Mouse (Mus musculus): ENCODE measurements at regions not wholly inside any gene's neighbourhood (a gene's known extent, or its start where the extent isn't known, plus 50 kb on each side); places are given as distances from the start of the nearest gene placed in this dataset.
"Not testable (repeated sequence)": the region's sequence is repeated elsewhere in the genome, so short reads cannot be mapped to it uniquely, and the experiment has no call there.

GRCm38 (mm10) chr10:33027055-33027454, 53.3 kb upstream of the Trdn start:
- DNase-seq (ENCODE audit: low spot score) (peak; percentile 3), ATAC-seq (ENCODE audit: low read depth) (no peak)
- Histone ChIP-seq H3K4me1 (ENCODE audit: control insufficient read depth, insufficient read depth, low read length) (no peaks in the 10 kb centered on the region), H3K9ac (ENCODE audit: low read depth, low read length) (no peak overlapping the region), H3K4me3 (ENCODE audit: low read depth, low read length) (no peak overlapping the region), H3K27ac (replicated peaks; ENCODE audit: low read depth, low read length) (no peak overlapping the region), H3K27me3 (replicated peaks; ENCODE audit: control insufficient read depth, insufficient read depth, low read length) (no peaks in the 10 kb centered on the region), H3K4me2 (ENCODE audit: low read depth, low read length) (no peak overlapping the region), H3K9me3 (ENCODE audit: control insufficient read depth, low read length) (no peaks in the 10 kb centered on the region), H3K36me3 (ENCODE audit: control insufficient read depth, insufficient read depth, low read length) (no peaks in the 10 kb centered on the region)
- WGBS: 72% methylated on average over 5 of the region's 5 CpGs

- ATAC-seq (ENCODE audit: low read depth) (no peak), DNase-seq (ENCODE audit: low spot score) (no peak)
- 92% methylated on average over 2 of the region's 2 CpGs for WGBS
- Histone ChIP-seq H3K4me3 (ENCODE audit: low read depth, low read length) (no peak overlapping the region), H3K4me1 (ENCODE audit: control insufficient read depth, insufficient read depth, low read length) (no peaks in the 10 kb centered on the region), H3K9me3 (ENCODE audit: control insufficient read depth, low read length) (no peaks in the 10 kb centered on the region), H3K36me3 (ENCODE audit: control insufficient read depth, insufficient read depth, low read length) (no peaks in the 10 kb centered on the region), H3K27ac (replicated peaks; ENCODE audit: low read depth, low read length) (no peak overlapping the region), H3K4me2 (ENCODE audit: low read depth, low read length) (no peak overlapping the region), H3K9ac (ENCODE audit: low read depth, low read length) (no peak overlapping the region), H3K27me3 (replicated peaks; ENCODE audit: control insufficient read depth, insufficient read depth, low read length) (no peaks in the 10 kb centered on the region)
Measured at GRCm38 (mm10) chr10:33022254-33022653, 58.1 kb upstream of the Trdn start.

GRCm38 (mm10) chr10:32984727-32985587, 94.7 kb upstream of the Nkain2 start:
- DNase-seq (ENCODE audit: low spot score) (no peak), ATAC-seq (ENCODE audit: low read depth) (no peak)
- Histone ChIP-seq H3K4me2 (ENCODE audit: low read depth, low read length) (no peak overlapping the region), H3K27ac (replicated peaks; ENCODE audit: low read depth, low read length) (no peak overlapping the region), H3K4me3 (ENCODE audit: low read depth, low read length) (no peak overlapping the region), H3K27me3 (replicated peaks; ENCODE audit: control insufficient read depth, insufficient read depth, low read length) (no peaks in the 10 kb centered on the region), H3K4me1 (ENCODE audit: control insufficient read depth, insufficient read depth, low read length) (no peaks in the 10 kb centered on the region), H3K9me3 (ENCODE audit: control insufficient read depth, low read length) (no peaks in the 10 kb centered on the region), H3K36me3 (ENCODE audit: control insufficient read depth, insufficient read depth, low read length) (no peaks in the 10 kb centered on the region), H3K9ac (ENCODE audit: low read depth, low read length) (no peak overlapping the region)
- 75% methylated on average over 11 of the region's 11 CpGs for WGBS

- ATAC-seq (ENCODE audit: low read depth); H3K27me3 ChIP-seq (replicated peaks; ENCODE audit: control insufficient read depth, insufficient read depth, low read length); H3K4me1 ChIP-seq (ENCODE audit: control insufficient read depth, insufficient read depth, low read length); H3K9me3 ChIP-seq (ENCODE audit: control insufficient read depth, low read length); H3K4me3 ChIP-seq (ENCODE audit: low read depth, low read length); H3K36me3 ChIP-seq (ENCODE audit: control insufficient read depth, insufficient read depth, low read length); H3K27ac ChIP-seq (replicated peaks; ENCODE audit: low read depth, low read length); DNase-seq (ENCODE audit: low spot score); H3K9ac ChIP-seq (ENCODE audit: low read depth, low read length); H3K4me2 ChIP-seq (ENCODE audit: low read depth, low read length): not testable (repeated sequence)
- 85% methylated on average over 5 of the region's 5 CpGs for WGBS
Measured at GRCm38 (mm10) chr10:32958286-32959043, 68.2 kb upstream of the Nkain2 start.

GRCm38 (mm10) chr10:32957476-32957875, 67.2 kb upstream of the Nkain2 start:
- H3K36me3 ChIP-seq (ENCODE audit: control insufficient read depth, insufficient read depth, low read length); H3K9me3 ChIP-seq (ENCODE audit: control insufficient read depth, low read length); H3K27me3 ChIP-seq (replicated peaks; ENCODE audit: control insufficient read depth, insufficient read depth, low read length); ATAC-seq (ENCODE audit: low read depth); H3K4me2 ChIP-seq (ENCODE audit: low read depth, low read length); H3K4me1 ChIP-seq (ENCODE audit: control insufficient read depth, insufficient read depth, low read length); H3K4me3 ChIP-seq (ENCODE audit: low read depth, low read length); H3K27ac ChIP-seq (replicated peaks; ENCODE audit: low read depth, low read length); H3K9ac ChIP-seq (ENCODE audit: low read depth, low read length); DNase-seq (ENCODE audit: low spot score): not testable (repeated sequence)
- WGBS: 93% methylated on average over 1 of the region's 1 CpGs

- not testable (repeated sequence) for H3K4me1 ChIP-seq (ENCODE audit: control insufficient read depth, insufficient read depth, low read length); H3K36me3 ChIP-seq (ENCODE audit: control insufficient read depth, insufficient read depth, low read length); H3K27me3 ChIP-seq (replicated peaks; ENCODE audit: control insufficient read depth, insufficient read depth, low read length); H3K9me3 ChIP-seq (ENCODE audit: control insufficient read depth, low read length); H3K4me2 ChIP-seq (ENCODE audit: low read depth, low read length); DNase-seq (ENCODE audit: low spot score); H3K27ac ChIP-seq (replicated peaks; ENCODE audit: low read depth, low read length); H3K4me3 ChIP-seq (ENCODE audit: low read depth, low read length); H3K9ac ChIP-seq (ENCODE audit: low read depth, low read length); ATAC-seq (ENCODE audit: low read depth)
- WGBS: 70% methylated on average over 2 of the region's 2 CpGs
Measured at GRCm38 (mm10) chr10:32953771-32954170, 63.5 kb upstream of the Nkain2 start.

GRCm38 (mm10) chr10:32952494-32952893, 62.2 kb upstream of the Nkain2 start:
- Histone ChIP-seq H3K9ac (ENCODE audit: low read depth, low read length) (no peak overlapping the region), H3K9me3 (ENCODE audit: control insufficient read depth, low read length) (0 out of 2 replicates have a peak, but pooled peaks cover 1% of the 10 kb centered on the region), H3K27me3 (replicated peaks; ENCODE audit: control insufficient read depth, insufficient read depth, low read length) (no peaks in the 10 kb centered on the region), H3K4me1 (ENCODE audit: control insufficient read depth, insufficient read depth, low read length) (no peaks in the 10 kb centered on the region), H3K27ac (replicated peaks; ENCODE audit: low read depth, low read length) (no peak overlapping the region), H3K4me3 (ENCODE audit: low read depth, low read length) (no peak overlapping the region), H3K36me3 (ENCODE audit: control insufficient read depth, insufficient read depth, low read length) (no peaks in the 10 kb centered on the region), H3K4me2 (ENCODE audit: low read depth, low read length) (no peak overlapping the region)
- ATAC-seq (ENCODE audit: low read depth) (no peak), DNase-seq (ENCODE audit: low spot score) (peak; percentile 2)
- WGBS: 80% methylated on average over 2 of the region's 2 CpGs

GRCm38 (mm10) chr10:32943026-32943425, 52.8 kb upstream of the Nkain2 start:
- no peak overlapping the region for H3K4me2 ChIP-seq (ENCODE audit: low read depth, low read length)
- no peak for ATAC-seq (ENCODE audit: low read depth)

More at GRCm38 (mm10) chr10:32943026-32943425, 52.8 kb upstream of the Nkain2 start:
- no peak overlapping the region for H3K9ac ChIP-seq (ENCODE audit: low read depth, low read length)
- no peaks in the 10 kb centered on the region for H3K27me3 ChIP-seq (replicated peaks; ENCODE audit: control insufficient read depth, insufficient read depth, low read length)
- no peak overlapping the region for H3K27ac ChIP-seq (replicated peaks; ENCODE audit: low read depth, low read length)
- H3K9me3 ChIP-seq (ENCODE audit: control insufficient read depth, low read length): no peaks in the 10 kb centered on the region
- DNase-seq (ENCODE audit: low spot score): no peak
- no peak overlapping the region for H3K4me3 ChIP-seq (ENCODE audit: low read depth, low read length)
- no peaks in the 10 kb centered on the region for H3K36me3 ChIP-seq (ENCODE audit: control insufficient read depth, insufficient read depth, low read length)
- H3K4me1 ChIP-seq (ENCODE audit: control insufficient read depth, insufficient read depth, low read length): no peaks in the 10 kb centered on the region
